Mouse (Mus musculus): ENCODE data around the gene Edem2.

GRCm38 (mm10) chr2:155694564-155694963 lies 34.7 kb downstream of the Edem2 start:
- TF ChIP-seq CTCF (conservative IDR thresholded peaks at IDR 0.05; ENCODE audit: insufficient read depth, insufficient read length, low read depth, low read length): no peak
- TF ChIP-seq POLR2A (IDR thresholded peaks at IDR 0.05; ENCODE audit: low read depth, low read length): no peak

Measured in kidney, adult 2 months (tissue).